Mouse (Mus musculus) liver, postnatal 0 days (tissue): ENCODE measurements around the gene Slc25a20. TPM values are rescaled to one million over a fixed set of nuclear protein-coding genes. Genes with fewer than 3 reads are reported as not detected.

Experiments used
- ATAC-seq: fragments of 200-750 bp; cut with Nextera tagmentation; 2 replicates; pipeline ENCODE4 v1.8.0; 2017; ENCODE audit warnings: mild to moderate bottlenecking, moderate library complexity
- DNase-seq: peaks from one replicate; pipeline ENCODE4 v3.0.0-alpha.2; 2016
- H3K27ac ChIP-seq: fragments of 300-500 bp; sonication (generic); 2 replicates; pipeline ENCODE4 v1.5.1; 2014; ENCODE audit warnings: antibody characterized with exemption, moderate library complexity, mild to moderate bottlenecking, low read depth
- H3K27me3 ChIP-seq: fragments of 300-500 bp; sonication (generic); 2 replicates; pipeline ENCODE4 v1.6.1; 2014; ENCODE audit warnings: low read length, control low read depth, mixed read lengths; ENCODE audit not compliant: insufficient read depth
- H3K36me3 ChIP-seq: fragments of 300-500 bp; sonication (generic); replicated peaks from 2 replicates; pipeline ENCODE4 v1.6.1; 2014; ENCODE audit warnings: mild to moderate bottlenecking, control low read depth, low read length, moderate library complexity, mixed read lengths; ENCODE audit not compliant: insufficient read depth
- H3K4me1 ChIP-seq: fragments of 300-500 bp; sonication (generic); 2 replicates; pipeline ENCODE4 v1.6.1; 2014; ENCODE audit warnings: antibody characterized with exemption, mild to moderate bottlenecking, control low read depth; ENCODE audit not compliant: insufficient read depth
- H3K4me2 ChIP-seq: fragments of 300-500 bp; sonication (generic); 2 replicates; pipeline ENCODE4 v1.6.1; 2014; ENCODE audit warnings: low read depth, mild to moderate bottlenecking, low read length, moderate library complexity, mixed read lengths
- H3K4me3 ChIP-seq: fragments of 300-500 bp; sonication (generic); 2 replicates; pipeline ENCODE4 v1.5.1; 2014; ENCODE audit warnings: low read depth, low read length
- H3K9ac ChIP-seq: fragments of 300-500 bp; sonication (generic); replicated peaks from 2 replicates; pipeline ENCODE4 v1.6.1; 2014; ENCODE audit warnings: mild to moderate bottlenecking, moderate library complexity
- H3K9me3 ChIP-seq: fragments of 300-500 bp; sonication (generic); 2 replicates; pipeline ENCODE4 v1.6.1; 2016; ENCODE audit warnings: mild to moderate bottlenecking, control low read depth, low read length, mixed read lengths
- CTCF ChIP-seq: sonication (generic); IDR thresholded peaks from 2 replicates; pipeline ENCODE4 v1.5.1; 2016; ENCODE audit warnings: antibody characterized with exemption, low read depth
- EP300 ChIP-seq: IDR thresholded peaks from 2 replicates; pipeline ENCODE4 v1.6.1; 2016; ENCODE audit warnings: antibody characterized with exemption, low read depth, mild to moderate bottlenecking
- WGBS: fragments of 180-500 bp; shearing (Covaris S2); extraction: QIAGEN DNeasy Blood & Tissue Kit; methylation state at CpG from one replicate; pipeline ENCODE4 v1.1.7; 2014; ENCODE audit not compliant: insufficient replicate concordance; 5-methylcytosine and 5-hydroxymethylcytosine counted together
- polyA plus RNA-seq: library from polyadenylated mRNA; unstranded; fragments of >200 nt; fragmentation: Nextera tagmentation; extraction: Ambion mirVana; gene quantifications from 2 replicates; pipeline ENCODE4 v1.2.1, GENCODE M21; 2015

Slc25a20 gene
- polyA plus RNA-seq = 104 and 114 TPM in 2 replicates

DNA sequence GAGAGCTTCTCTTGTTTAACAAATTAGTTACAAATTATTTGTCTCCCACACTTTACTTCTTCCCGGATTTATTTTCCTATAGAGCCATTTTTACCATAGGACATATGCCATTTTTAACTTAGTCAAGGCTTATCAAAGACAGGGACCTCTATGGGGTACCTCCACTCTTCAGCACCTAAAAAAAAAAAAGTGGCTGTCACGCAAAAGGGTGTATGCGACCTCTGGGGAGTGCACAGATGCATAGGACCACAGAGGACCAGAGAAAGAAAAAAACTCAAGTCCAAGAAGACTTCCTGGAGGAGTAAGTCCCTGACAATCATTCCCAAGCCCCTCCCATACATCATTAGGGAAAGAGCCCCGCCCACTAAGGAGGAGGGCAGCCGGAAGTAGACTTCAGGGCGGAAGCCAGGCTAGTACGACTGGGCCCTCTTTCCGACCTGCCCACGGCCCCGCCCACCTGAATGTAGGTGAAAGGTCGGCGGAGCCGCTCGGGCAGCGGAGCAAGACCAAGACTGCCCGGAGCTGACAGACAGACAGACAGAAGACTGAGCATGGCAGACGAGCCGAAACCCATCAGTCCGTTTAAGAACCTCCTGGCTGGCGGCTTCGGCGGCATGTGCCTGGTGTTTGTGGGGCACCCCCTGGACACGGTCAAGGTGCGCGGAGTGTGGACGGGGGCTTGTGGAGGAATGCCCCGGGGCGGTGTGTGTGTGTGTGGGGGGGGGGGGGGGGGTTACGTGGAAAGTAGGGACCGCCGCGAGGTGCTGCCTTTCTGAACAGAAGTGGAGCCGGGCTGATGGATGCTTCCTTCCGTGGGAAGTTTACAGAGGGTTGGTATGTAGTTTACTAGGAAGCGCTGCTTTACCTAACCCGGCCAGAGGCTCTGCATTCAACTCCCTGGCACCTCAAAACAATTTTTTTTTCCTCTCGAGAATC is at the start of gene Slc25a20:
Gene Slc25a20 (plus strand): TSS at position 412 of the 936 bp plus-strand sequence.
- Histone ChIP-seq H3K9ac (peak within 1 kb of the TSS; percentile 72), H3K36me3 (no peaks in the 10 kb centered on the region), H3K4me1 (peaks cover 3% of the 10 kb centered on the region), H3K4me3 (peak within 1 kb of the TSS; percentile 78), H3K27me3 (no peaks in the 10 kb centered on the region), H3K4me2 (peak within 1 kb of the TSS; percentile 89), H3K27ac (peak within 1 kb of the TSS; percentile 80), H3K9me3 (no peaks in the 10 kb centered on the region)
- WGBS = 3% methylated on average over 36 of the region's 37 CpGs
- ATAC-seq (peak; percentile 96), DNase-seq (peak; percentile 91)
- TF ChIP-seq CTCF (no peak), EP300 (peak; percentile 67; the same call in 1 of the 2 replicates)

DNA sequence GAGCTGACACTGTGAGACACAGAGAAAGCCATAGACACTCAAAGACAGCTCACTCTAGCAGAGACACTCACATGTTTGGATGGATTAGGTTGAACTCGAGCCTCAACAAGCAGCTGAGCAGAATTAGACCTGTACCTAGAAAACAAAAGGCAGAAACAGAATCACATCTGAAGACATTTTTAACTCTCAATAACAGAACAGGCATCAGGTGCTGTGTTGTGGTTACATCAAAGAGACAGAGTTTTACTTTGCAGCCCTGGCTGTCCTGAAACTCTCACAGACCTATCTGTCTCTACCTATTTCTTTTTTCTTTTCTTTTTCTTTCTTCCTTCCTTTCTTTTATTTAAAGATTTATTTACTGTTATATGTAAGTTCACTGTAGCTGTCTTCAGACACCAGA is 44.6 kb upstream of the Slc25a20 start:
- TF ChIP-seq CTCF = no peak
- no peak for TF ChIP-seq EP300
- WGBS = 90% methylated on average over 1 of the region's 1 CpGs
- Histone ChIP-seq H3K4me1 (no peaks in the 10 kb centered on the region), H3K36me3 (peaks cover 72% of the 10 kb centered on the region), H3K4me2 (no peak overlapping the region), H3K27ac (no peak overlapping the region), H3K4me3 (no peak overlapping the region), H3K9me3 (no peaks in the 10 kb centered on the region), H3K9ac (no peak overlapping the region), H3K27me3 (no peaks in the 10 kb centered on the region)
- no peak for DNase-seq
- no peak for ATAC-seq

DNA sequence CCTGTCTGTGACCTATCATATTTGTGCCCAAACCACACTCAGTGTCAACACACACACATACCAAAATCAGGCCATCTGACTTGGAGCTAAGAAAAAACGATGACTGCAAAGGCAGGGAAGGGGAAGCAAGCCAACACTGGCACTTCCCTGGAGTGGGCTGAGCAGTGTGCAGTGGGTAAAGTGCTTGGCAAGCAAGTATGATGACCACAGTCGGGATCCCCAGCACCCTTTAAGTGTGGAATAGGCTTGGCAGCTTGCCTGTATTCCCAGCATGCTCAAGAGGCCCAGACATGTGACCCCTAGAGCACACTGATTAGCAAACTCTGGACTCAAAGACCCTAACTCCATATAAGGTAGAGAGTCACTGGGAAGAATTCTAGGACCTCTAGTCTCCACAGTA is 35.4 kb upstream of the Slc25a20 start:
- no peak for ATAC-seq
- peaks cover 12% of the 10 kb centered on the region; the same call in 1 of the 2 replicates for H3K36me3 ChIP-seq
- H3K4me2 ChIP-seq = no peak overlapping the region
- no peak overlapping the region for H3K9ac ChIP-seq
- TF ChIP-seq CTCF (no peak), EP300 (no peak)
- H3K27ac ChIP-seq = no peak overlapping the region
- H3K4me1 ChIP-seq = peaks cover 4% of the 10 kb centered on the region; the same call in 1 of the 2 replicates
- DNase-seq = no peak
- no peaks in the 10 kb centered on the region for H3K9me3 ChIP-seq
- H3K4me3 ChIP-seq = no peak overlapping the region
- no peaks in the 10 kb centered on the region for H3K27me3 ChIP-seq
- WGBS = 48% methylated on average over 2 of the region's 2 CpGs

DNA sequence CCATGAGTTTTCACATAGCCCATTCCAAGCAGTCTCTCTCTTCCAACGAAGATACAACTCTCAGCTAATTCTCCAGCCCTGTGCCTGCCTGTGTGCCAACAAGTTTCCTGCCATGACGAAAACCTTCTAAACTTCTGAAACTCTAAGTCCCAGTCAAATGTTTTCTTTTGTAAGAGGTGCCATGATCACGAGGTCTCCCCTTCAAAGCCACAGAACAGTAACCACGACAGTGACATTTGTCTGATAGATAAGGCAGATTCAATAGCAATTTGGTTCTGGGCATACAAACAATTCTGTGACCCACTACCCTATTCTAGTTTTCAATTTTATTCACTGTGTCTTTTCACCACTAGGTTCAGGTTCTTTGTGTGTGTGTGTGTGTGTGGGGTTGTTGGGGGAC is 33.7 kb upstream of the Slc25a20 start:
- DNase-seq = no peak
- no peak overlapping the region for H3K4me3 ChIP-seq
- ATAC-seq = no peak
- H3K9me3 ChIP-seq = no peaks in the 10 kb centered on the region
- 42% methylated on average over 4 of the region's 4 CpGs for WGBS
- no peaks in the 10 kb centered on the region for H3K27me3 ChIP-seq
- no peak overlapping the region for H3K27ac ChIP-seq
- peaks cover 9% of the 10 kb centered on the region for H3K4me1 ChIP-seq
- H3K9ac ChIP-seq = no peak overlapping the region
- TF ChIP-seq CTCF (no peak), EP300 (no peak)
- no peak overlapping the region for H3K4me2 ChIP-seq
- H3K36me3 ChIP-seq = peaks cover 12% of the 10 kb centered on the region; the same call in 1 of the 2 replicates

DNA sequence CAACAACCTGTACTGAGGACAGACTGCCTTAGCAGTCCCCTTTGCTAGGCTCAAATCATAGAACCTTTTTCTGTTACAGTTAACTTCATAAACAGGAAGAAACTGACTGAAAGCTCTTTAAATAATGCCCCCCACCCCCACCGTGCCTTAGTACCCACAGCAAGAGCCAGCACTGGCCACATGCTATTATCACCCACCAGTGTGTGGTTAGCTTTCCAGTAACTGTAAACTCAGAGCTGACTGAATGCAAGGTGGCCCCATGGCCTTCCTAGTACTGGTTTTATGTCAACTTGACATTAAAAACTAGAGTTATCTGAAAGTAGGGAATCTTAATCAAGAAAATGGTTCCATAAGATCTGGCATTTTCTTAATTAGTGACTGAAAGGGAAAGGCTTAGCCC is 31.2 kb upstream of the Slc25a20 start:
- WGBS = 35% methylated on average over 1 of the region's 1 CpGs
- Histone ChIP-seq H3K27me3 (no peaks in the 10 kb centered on the region), H3K27ac (no peak overlapping the region), H3K9me3 (no peaks in the 10 kb centered on the region), H3K9ac (no peak overlapping the region), H3K4me1 (peaks cover 9% of the 10 kb centered on the region), H3K4me3 (no peak overlapping the region), H3K36me3 (peaks cover 16% of the 10 kb centered on the region), H3K4me2 (no peak overlapping the region)
- DNase-seq = no peak
- no peak for TF ChIP-seq CTCF
- no peak for ATAC-seq

DNA sequence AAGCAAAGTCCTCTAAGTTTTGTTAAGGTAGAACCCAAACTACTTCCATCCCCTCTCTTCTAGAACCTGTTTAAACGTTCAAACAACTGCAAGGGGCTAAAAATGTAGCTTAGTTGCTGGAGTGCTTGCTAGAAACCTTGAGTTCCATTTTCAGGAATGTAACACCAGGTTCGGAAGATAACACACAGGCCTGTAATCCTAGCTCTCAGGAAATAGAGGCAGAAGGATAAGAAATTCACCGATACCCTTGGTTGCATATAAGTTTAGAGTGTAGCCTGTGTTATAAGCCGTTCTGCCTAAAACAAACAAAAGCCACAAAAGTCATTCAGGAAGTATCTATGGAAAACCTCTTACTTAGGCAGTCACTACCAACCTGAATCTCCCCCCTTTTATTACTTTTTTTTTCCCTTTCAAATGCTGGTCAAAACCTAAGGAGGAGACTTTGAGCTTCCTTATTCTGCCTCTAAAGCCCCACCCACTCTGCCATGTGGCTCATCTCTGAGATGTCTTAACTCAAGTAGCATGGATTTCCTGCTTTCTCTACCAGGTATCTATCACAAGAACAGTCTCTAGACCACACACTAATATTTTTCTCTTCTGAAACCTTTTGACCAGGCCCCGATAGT is 30.1 kb upstream of the Slc25a20 start:
- peaks cover 5% of the 10 kb centered on the region for H3K4me1 ChIP-seq
- H3K36me3 ChIP-seq = peaks cover 14% of the 10 kb centered on the region
- no peaks in the 10 kb centered on the region for H3K9me3 ChIP-seq
- H3K4me3 ChIP-seq = no peak overlapping the region
- no peak for TF ChIP-seq EP300
- TF ChIP-seq CTCF = no peak
- ATAC-seq = no peak
- H3K4me2 ChIP-seq = no peak overlapping the region
- no peaks in the 10 kb centered on the region for H3K27me3 ChIP-seq
- H3K9ac ChIP-seq = no peak overlapping the region
- H3K27ac ChIP-seq = no peak overlapping the region
- 51% methylated on average over 5 of the region's 5 CpGs for WGBS
- DNase-seq = no peak
